ENCODE assay signal across 21 mouse cellular contexts in genomic region chr5:7489602-7490001, GRCm38 (mm10).
"Had no signal": no experiment of that assay in that cellular context is flagged by ENCODE, and none has a peak within 500 bp of the region (broad histone marks: within the 10 kb centered on the region; RNA-seq: fewer than 3 reads in every experiment).

No protein-coding gene starts in this region.

- H3K36me3 ChIP-seq: liver, embryonic 12.5 days; liver, embryonic 15.5 days; lung, embryonic 15.5 days; midbrain, embryonic 12.5 days; stomach, embryonic 15.5 days had no signal

- ATAC-seq: intestine, embryonic 16.5 days; liver, embryonic 12.5 days; midbrain, embryonic 16.5 days had no signal

- H3K27ac ChIP-seq: liver, embryonic 12.5 days; liver, embryonic 15.5 days; lung, embryonic 15.5 days; midbrain, embryonic 12.5 days; stomach, embryonic 15.5 days had no signal

- H3K4me1 ChIP-seq: liver, embryonic 12.5 days; liver, embryonic 15.5 days; lung, embryonic 15.5 days; megakaryocyte, embryonic 14.5 days; midbrain, embryonic 12.5 days; stomach, embryonic 15.5 days had no signal

- H3K9ac ChIP-seq: liver, embryonic 12.5 days; liver, embryonic 15.5 days; lung, embryonic 15.5 days; midbrain, embryonic 12.5 days; stomach, embryonic 15.5 days had no signal

- H3K4me2 ChIP-seq: liver, embryonic 12.5 days; liver, embryonic 15.5 days; lung, embryonic 15.5 days; midbrain, embryonic 12.5 days; stomach, embryonic 15.5 days had no signal

- H3K9me3 ChIP-seq: liver, embryonic 12.5 days; liver, embryonic 15.5 days; lung, embryonic 15.5 days; megakaryocyte, embryonic 14.5 days; midbrain, embryonic 12.5 days; stomach, embryonic 15.5 days had no signal

- H3K4me3 ChIP-seq: liver, embryonic 12.5 days; liver, embryonic 15.5 days; lung, embryonic 15.5 days; megakaryocyte, embryonic 14.5 days; midbrain, embryonic 12.5 days; myocyte; stomach, embryonic 15.5 days had no signal

- H3K27me3 ChIP-seq: liver, embryonic 12.5 days; liver, embryonic 15.5 days; lung, embryonic 15.5 days; megakaryocyte, embryonic 14.5 days; midbrain, embryonic 12.5 days; stomach, embryonic 15.5 days had no signal

- DNase-seq: kidney, adult 18-20 months; kidney, adult 9 months; kidney, postnatal 14 days; kidney, postnatal 4 days; liver; lung, adult 18-20 months; lung, postnatal 10 days; lung, postnatal 36 days; right cerebral cortex, adult 18-20 months; right cerebral cortex, postnatal 25 days; spleen, adult 18-20 months; thymus, postnatal 25 days had no signal
